ENCODE assay signal across 8 mouse cellular contexts in the genomic region with DNA sequence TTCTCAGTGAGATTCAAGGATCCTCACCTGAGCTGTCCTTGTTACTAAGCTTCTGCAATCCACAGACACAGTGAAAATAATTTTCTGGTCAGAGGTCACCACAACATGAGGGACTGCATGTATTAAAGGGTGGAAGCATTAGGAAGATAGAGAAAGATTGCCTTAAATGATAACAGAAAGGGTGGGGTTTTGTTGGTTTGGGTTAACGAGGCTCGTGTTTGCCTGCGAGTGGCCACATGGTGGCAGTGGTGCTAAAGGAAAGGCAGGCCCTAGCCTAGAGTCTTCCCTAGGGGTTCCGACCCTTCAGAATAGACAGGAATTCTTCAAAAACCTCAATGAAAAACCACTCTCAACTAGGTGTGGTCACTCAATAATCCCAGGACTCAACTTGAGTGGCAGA. TPM values are rescaled to one million over a fixed set of nuclear protein-coding genes. Genes with fewer than 3 reads are reported as not detected.
DNase-seq lines count a peak whose midpoint lies in the region; ATAC-seq and TF ChIP-seq lines count a peak whose summit lies in the region.

No protein-coding gene starts in this region.

- no peak overlapping the region for H3K4me2 ChIP-seq in intestine, embryonic 16.5 days (ENCODE audit: low read depth, low read length)

- no peaks in the 10 kb centered on the region for H3K79me2 ChIP-seq in heart, adult 2 months (replicated peaks; ENCODE audit: control insufficient read depth, insufficient read depth, low read length)

- H3K4me1 ChIP-seq in heart, adult 2 months (ENCODE audit: control insufficient read depth, insufficient read depth, low read length), result peaks cover under 1% of the 10 kb centered on the region
- H3K4me1 ChIP-seq in intestine, embryonic 16.5 days (ENCODE audit: control insufficient read depth, insufficient read depth, low read length), result peaks cover 4% of the 10 kb centered on the region; the same call in 1 of the 2 replicates

- no peak overlapping the region for H3K27ac ChIP-seq in heart, adult 2 months
- H3K27ac ChIP-seq in intestine, embryonic 16.5 days (ENCODE audit: low read length), result no peak overlapping the region

- WGBS in heart, adult 2 months, result 12% methylated on average over 4 of the region's 4 CpGs
- 10% methylated on average over 4 of the region's 4 CpGs for WGBS in intestine, embryonic 16.5 days

- H3K4me3 ChIP-seq in heart, adult 2 months, result no peak overlapping the region
- no peak overlapping the region for H3K4me3 ChIP-seq in intestine, embryonic 16.5 days (ENCODE audit: low read length)

- 0 out of 2 replicates have a peak, but pooled peaks have one; percentile 65 for TF ChIP-seq EP300 in heart, adult 2 months (IDR thresholded peaks at IDR 0.05; ENCODE audit: insufficient read depth, low read depth, low read length)

- H3K9me3 ChIP-seq in intestine, embryonic 16.5 days (ENCODE audit: control insufficient read depth, low read length), result no peaks in the 10 kb centered on the region

- TF ChIP-seq POLR2A in heart, adult 2 months (IDR thresholded peaks at IDR 0.05; ENCODE audit: insufficient read depth, low read depth, low read length), result no peak

- no peaks in the 10 kb centered on the region for H3K36me3 ChIP-seq in heart, adult 2 months (ENCODE audit: control insufficient read depth, insufficient read depth, low read length)
- H3K36me3 ChIP-seq in intestine, embryonic 16.5 days (ENCODE audit: control insufficient read depth, insufficient read depth, low read length), result no peaks in the 10 kb centered on the region

- ATAC-seq in intestine, embryonic 16.5 days, result 0 out of 2 replicates have a peak, but pooled peaks have one; percentile 29
- ATAC-seq in megakaryocyte progenitor cell, adult 5-6 weeks (replicated peaks; ENCODE audit: poor library complexity), result peak; percentile 77
- ATAC-seq in erythroblast, adult 5-6 weeks (replicated peaks; ENCODE audit: low FRiP score, poor library complexity, severe bottlenecking), result no peak

- peak; percentile 82 for TF ChIP-seq CTCF in heart, adult 2 months (IDR thresholded peaks at IDR 0.05)

- no peaks in the 10 kb centered on the region for H3K27me3 ChIP-seq in heart, adult 2 months (ENCODE audit: control insufficient read depth, insufficient read depth, low read length)
- no peaks in the 10 kb centered on the region for H3K27me3 ChIP-seq in intestine, embryonic 16.5 days (replicated peaks; ENCODE audit: control insufficient read depth, insufficient read depth, low read length)

- H3K9ac ChIP-seq in heart, adult 2 months (ENCODE audit: low read depth, low read length), result no peak overlapping the region
- H3K9ac ChIP-seq in intestine, embryonic 16.5 days (ENCODE audit: low read depth, low read length), result no peak overlapping the region

- intact Hi-C loops in heart, adult 2 months (cut with DNase I), result loop anchor here (2.0 to 10.0 kb wide), 5 partner anchors 39 to 526 kb away; no protein-coding TSS in a partner anchor
- intact Hi-C loops in heart, postnatal 25 days (cut with DNase I), result loop anchor here (1.0 to 10.0 kb wide), 3 partner anchors 176 to 526 kb away; no protein-coding TSS in a partner anchor

- peak; percentile 26 to 57 for DNase-seq in heart, adult 2 months
- DNase-seq in heart, postnatal 25 days (ENCODE audit: low spot score), result no peak
- peak; percentile 44 for DNase-seq in urinary bladder, postnatal 25 days (ENCODE audit: low spot score)
- no peak for DNase-seq in urinary bladder, adult 2 months (ENCODE audit: low spot score)
- DNase-seq in embryo, embryonic 9.5 days (ENCODE audit: extremely low spot score), result peak; percentile 48

RNA-seq across cellular contexts. Expression of a gene that starts 14.9 kb away (rescaled TPM):
- total RNA-seq in heart, adult 2 months (2021), result under 1 TPM; 0.13 to 0.27 TPM
- 0.29 and 0.31 TPM in 2 replicates for polyA plus RNA-seq in heart, adult 2 months (2012; rRNA removed)
- under 1 TPM; 0.26 to 0.28 TPM for total RNA-seq in heart, postnatal 25 days (2021)
- 3.9 and 4.3 TPM in 2 replicates for polyA plus RNA-seq in urinary bladder, adult 2 months (2012; rRNA removed)
- 13.3 and 14.1 TPM in 2 replicates for polyA plus RNA-seq in intestine, embryonic 16.5 days (2015; fragmentation: Nextera tagmentation; extraction: Ambion mirVana)
- total RNA-seq in megakaryocyte progenitor cell, adult 5-6 weeks (2015), result not detected in 2 replicates
- 0.34 TPM in 1 of 2 replicates, not detected in the other for total RNA-seq in megakaryocyte progenitor cell, adult 5-6 weeks (2017)
- 0.42 TPM in 1 of 2 replicates, not detected in the other for total RNA-seq in erythroblast, adult 5-6 weeks (2015; ENCODE audit: low replicate concordance)
- 0.51 TPM in 1 of 2 replicates, not detected in the other for total RNA-seq in erythroblast, adult 5-6 weeks (2017; ENCODE audit: low replicate concordance)

RNA-seq across cellular contexts. Expression of a gene that starts 55.0 kb away (rescaled TPM):
- total RNA-seq in heart, adult 2 months (2021), result 100 to 1,000 TPM; 108 to 119 TPM
- polyA plus RNA-seq in heart, adult 2 months (2012; rRNA removed), result 76.5 and 91.7 TPM in 2 replicates
- total RNA-seq in heart, postnatal 25 days (2021), result 100 to 1,000 TPM; 120 to 126 TPM
- polyA plus RNA-seq in urinary bladder, adult 2 months (2012; rRNA removed), result 240 and 294 TPM in 2 replicates
- polyA plus RNA-seq in intestine, embryonic 16.5 days (2015; fragmentation: Nextera tagmentation; extraction: Ambion mirVana), result 666 and 671 TPM in 2 replicates
- total RNA-seq in megakaryocyte progenitor cell, adult 5-6 weeks (2015), result 427 and 511 TPM in 2 replicates
- 214 and 220 TPM in 2 replicates for total RNA-seq in megakaryocyte progenitor cell, adult 5-6 weeks (2017)
- 135 and 150 TPM in 2 replicates for total RNA-seq in erythroblast, adult 5-6 weeks (2015; ENCODE audit: low replicate concordance)
- 38.0 and 69.0 TPM in 2 replicates for total RNA-seq in erythroblast, adult 5-6 weeks (2017; ENCODE audit: low replicate concordance)

Comparison
In these comparisons a context has a peak if more than half of its experiments do, and no peak if none do; other contexts are left out.
1. DNase-seq: peak in heart, adult 2 months (2 of 2), urinary bladder, postnatal 25 days (single experiment) and embryo, embryonic 9.5 days (single experiment); none in heart, postnatal 25 days (single experiment) and urinary bladder, adult 2 months (single experiment).